Mouse (Mus musculus): ENCODE data around the gene Prkch. TPM values are rescaled to one million over a fixed set of nuclear protein-coding genes. Genes with fewer than 3 reads are reported as not detected.
A peak's percentile ranks its signal among the peaks of the same experiment; 100 is the strongest.
"Not testable (repeated sequence)": the region's sequence is repeated elsewhere in the genome, so short reads cannot be mapped to it uniquely, and the experiment has no call there.

Prkch gene
- 10.9 and 11.1 TPM in 2 replicates for polyA plus RNA-seq (2015; fragmentation: Nextera tagmentation; extraction: Ambion mirVana)

- Histone ChIP-seq H3K9ac (peak within 1 kb of the TSS; percentile 90), H3K4me1 (peaks cover 14% of the 10 kb centered on the region; the same call in 1 of the 2 replicates), H3K9me3 (no peaks in the 10 kb centered on the region), H3K27ac (replicated peaks) (peak within 1 kb of the TSS; percentile 88), H3K4me2 (peak within 1 kb of the TSS; percentile 95), H3K4me3 (peak within 1 kb of the TSS; percentile 86), H3K27me3 (replicated peaks) (peaks cover 32% of the 10 kb centered on the region), H3K36me3 (no peaks in the 10 kb centered on the region)
- under 1% methylated on average over 59 of the region's 61 CpGs for WGBS
- peak; percentile 73 for ATAC-seq (ENCODE audit: extremely low read depth, insufficient number of reproducible peaks, low FRiP score, low TSS enrichment)
Measured at GRCm38 (mm10) chr12:73584610-73585240, at the start of gene Prkch. Prkch (plus strand) TSS chr12:73584796.

GRCm38 (mm10) chr12:73537499-73538138, 47.0 kb upstream of the Prkch start:
- Histone ChIP-seq H3K4me2 (peak overlapping the region; percentile 60), H3K36me3 (no peaks in the 10 kb centered on the region), H3K4me3 (peak overlapping the region; percentile 37), H3K27me3 (replicated peaks) (peaks cover 40% of the 10 kb centered on the region), H3K9me3 (no peaks in the 10 kb centered on the region), H3K4me1 (0 out of 2 replicates have a peak, but pooled peaks cover 3% of the 10 kb centered on the region), H3K27ac (replicated peaks) (no peak overlapping the region), H3K9ac (no peak overlapping the region)
- no peak for ATAC-seq (ENCODE audit: extremely low read depth, insufficient number of reproducible peaks, low FRiP score, low TSS enrichment)
- WGBS: 23% methylated on average over 17 of the region's 17 CpGs

GRCm38 (mm10) chr12:73538139-73538508, 46.5 kb upstream of the Prkch start:
- H3K27me3 ChIP-seq (replicated peaks): peaks cover 44% of the 10 kb centered on the region
- H3K4me2 ChIP-seq: peak overlapping the region; percentile 60
- not testable (repeated sequence) for H3K9me3 ChIP-seq; H3K4me1 ChIP-seq; H3K27ac ChIP-seq (replicated peaks); ATAC-seq (ENCODE audit: extremely low read depth, insufficient number of reproducible peaks, low FRiP score, low TSS enrichment); H3K9ac ChIP-seq; H3K36me3 ChIP-seq
- 22% methylated on average over 3 of the region's 3 CpGs for WGBS
- peak overlapping the region; percentile 37 for H3K4me3 ChIP-seq

- Histone ChIP-seq H3K27ac (replicated peaks) (no peak overlapping the region), H3K9ac (no peak overlapping the region), H3K36me3 (no peaks in the 10 kb centered on the region), H3K9me3 (no peaks in the 10 kb centered on the region), H3K4me3 (no peak overlapping the region), H3K27me3 (replicated peaks) (peaks cover 49% of the 10 kb centered on the region), H3K4me1 (0 out of 2 replicates have a peak, but pooled peaks cover 3% of the 10 kb centered on the region), H3K4me2 (peak overlapping the region; percentile 18; the same call in 1 of the 2 replicates)
- no peak for ATAC-seq (ENCODE audit: extremely low read depth, insufficient number of reproducible peaks, low FRiP score, low TSS enrichment)
- 9% methylated on average over 2 of the region's 2 CpGs for WGBS
Measured at GRCm38 (mm10) chr12:73539151-73539550, 45.4 kb upstream of the Prkch start.

- H3K4me1 ChIP-seq: peaks cover 8% of the 10 kb centered on the region; the same call in 1 of the 2 replicates
- no peaks in the 10 kb centered on the region for H3K9me3 ChIP-seq
- no peak overlapping the region for H3K9ac ChIP-seq
- peaks cover 61% of the 10 kb centered on the region for H3K27me3 ChIP-seq (replicated peaks)
- no peak overlapping the region for H3K4me2 ChIP-seq
- 80% methylated on average over 2 of the region's 2 CpGs for WGBS
- H3K36me3 ChIP-seq: no peaks in the 10 kb centered on the region
- ATAC-seq (ENCODE audit: extremely low read depth, insufficient number of reproducible peaks, low FRiP score, low TSS enrichment): no peak
- H3K4me3 ChIP-seq: no peak overlapping the region
- no peak overlapping the region for H3K27ac ChIP-seq (replicated peaks)
Measured at GRCm38 (mm10) chr12:73540402-73540801, 44.2 kb upstream of the Prkch start.

GRCm38 (mm10) chr12:73543191-73543590, 41.4 kb upstream of the Prkch start:
- ATAC-seq (ENCODE audit: extremely low read depth, insufficient number of reproducible peaks, low FRiP score, low TSS enrichment): no peak
- H3K27ac ChIP-seq (replicated peaks): no peak overlapping the region
- H3K4me3 ChIP-seq: no peak overlapping the region
- H3K4me2 ChIP-seq: no peak overlapping the region
- no peaks in the 10 kb centered on the region for H3K36me3 ChIP-seq
- no peaks in the 10 kb centered on the region for H3K9me3 ChIP-seq
- H3K9ac ChIP-seq: no peak overlapping the region
- 86% methylated on average over 5 of the region's 5 CpGs for WGBS
- peaks cover 17% of the 10 kb centered on the region for H3K4me1 ChIP-seq
- peaks cover 77% of the 10 kb centered on the region for H3K27me3 ChIP-seq (replicated peaks)

- Histone ChIP-seq H3K36me3 (no peaks in the 10 kb centered on the region), H3K27me3 (replicated peaks) (peaks cover 93% of the 10 kb centered on the region), H3K4me1 (peaks cover 17% of the 10 kb centered on the region), H3K4me2 (peak overlapping the region; percentile 87), H3K9ac (peak overlapping the region; percentile 72), H3K27ac (replicated peaks) (no peak overlapping the region), H3K4me3 (peak overlapping the region; percentile 57), H3K9me3 (no peaks in the 10 kb centered on the region)
- WGBS: 10% methylated on average over 48 of the region's 48 CpGs
- no peak for ATAC-seq (ENCODE audit: extremely low read depth, insufficient number of reproducible peaks, low FRiP score, low TSS enrichment)
Measured at GRCm38 (mm10) chr12:73544736-73545671, 39.6 kb upstream of the Prkch start.

- peak overlapping the region; percentile 57 for H3K4me3 ChIP-seq
- peaks cover 95% of the 10 kb centered on the region for H3K27me3 ChIP-seq (replicated peaks)
- under 1% methylated on average over 55 of the region's 55 CpGs for WGBS
- H3K9ac ChIP-seq: peak overlapping the region; percentile 72
- no peaks in the 10 kb centered on the region for H3K9me3 ChIP-seq
- H3K4me2 ChIP-seq: peak overlapping the region; percentile 87
- no peaks in the 10 kb centered on the region for H3K36me3 ChIP-seq
- H3K27ac ChIP-seq (replicated peaks): no peak overlapping the region
- peaks cover 17% of the 10 kb centered on the region for H3K4me1 ChIP-seq
- no peak for ATAC-seq (ENCODE audit: extremely low read depth, insufficient number of reproducible peaks, low FRiP score, low TSS enrichment)
Measured at GRCm38 (mm10) chr12:73545672-73546085, 38.9 kb upstream of the Prkch start.

GRCm38 (mm10) chr12:73546086-73546711, 38.4 kb upstream of the Prkch start, which contains the start of gene Tmem30b:
Tmem30b (minus strand) TSS chr12:73546392.
- Histone ChIP-seq H3K4me1 (peaks cover 17% of the 10 kb centered on the region), H3K9ac (peak within 1 kb of the TSS; percentile 72), H3K36me3 (no peaks in the 10 kb centered on the region), H3K27me3 (replicated peaks) (peaks cover 95% of the 10 kb centered on the region), H3K4me2 (peak within 1 kb of the TSS; percentile 87), H3K4me3 (peak within 1 kb of the TSS; percentile 57), H3K9me3 (no peaks in the 10 kb centered on the region), H3K27ac (replicated peaks) (no peak within 1 kb of the TSS)
- 2% methylated on average over 61 of the region's 61 CpGs for WGBS
- no peak for ATAC-seq (ENCODE audit: extremely low read depth, insufficient number of reproducible peaks, low FRiP score, low TSS enrichment)

GRCm38 (mm10) chr12:73547646-73548045, 37.0 kb upstream of the Prkch start:
- H3K9ac ChIP-seq: no peak overlapping the region
- H3K9me3 ChIP-seq: no peaks in the 10 kb centered on the region
- H3K4me2 ChIP-seq: no peak overlapping the region
- no peaks in the 10 kb centered on the region for H3K36me3 ChIP-seq
- H3K4me3 ChIP-seq: no peak overlapping the region
- ATAC-seq (ENCODE audit: extremely low read depth, insufficient number of reproducible peaks, low FRiP score, low TSS enrichment): no peak
- WGBS: 31% methylated on average over 10 of the region's 10 CpGs
- peaks cover 86% of the 10 kb centered on the region for H3K27me3 ChIP-seq (replicated peaks)
- H3K4me1 ChIP-seq: peaks cover 17% of the 10 kb centered on the region
- H3K27ac ChIP-seq (replicated peaks): no peak overlapping the region
